Mouse (Mus musculus): ENCODE results near the gene Amigo2.

- TF ChIP-seq CTCF (IDR thresholded peaks at IDR 0.05; ENCODE audit: insufficient read depth, low read length): no peak
- no peak for TF ChIP-seq POLR2A (IDR thresholded peaks at IDR 0.05; ENCODE audit: borderline replicate concordance, extremely low read depth, low read depth, low read length)
Observed at GRCm38 (mm10) chr15:97229494-97230077, 17.5 kb downstream of the Amigo2 start.

Data from lung, adult 2 months (tissue).